In genomic region chr15:89474596-89475292, GRCm38 (mm10) we compare ENCODE assay signal across 10 mouse cellular contexts. TPM values are rescaled to one million over a fixed set of nuclear protein-coding genes. Genes with fewer than 3 reads are reported as not detected.
A peak's percentile ranks its signal among the peaks of the same experiment; 100 is the strongest.
DNase-seq lines count a peak whose midpoint lies in the region; ATAC-seq and TF ChIP-seq lines count a peak whose summit lies in the region.
"Had no signal": no experiment of that assay in that cellular context is flagged by ENCODE, and none has a peak within 500 bp of the region (broad histone marks: within the 10 kb centered on the region; RNA-seq: fewer than 3 reads in every experiment).

No protein-coding gene starts in this region.

- H3K36me3 ChIP-seq in forebrain, embryonic 15.5 days = no peaks in the 10 kb centered on the region
- no peaks in the 10 kb centered on the region for H3K36me3 ChIP-seq in liver, embryonic 15.5 days (replicated peaks)

- DNase-seq in adrenal gland, postnatal 10 days = peak; percentile 21
- no peak for DNase-seq in adrenal gland, adult 2 months
- DNase-seq in layer of hippocampus, adult 2 months (ENCODE audit: low spot score in 2 of 2) = no peak
- DNase-seq in layer of hippocampus, adult 8-10 months (ENCODE audit: low spot score in 2 of 2) = no peak
- no peak for DNase-seq in spleen, postnatal 14 days (ENCODE audit: low spot score in 2 of 2)
- DNase-seq: right cerebral cortex, adult 18-20 months had no signal

- no peak for ATAC-seq in forebrain, embryonic 15.5 days (replicated peaks)
- ATAC-seq in liver, embryonic 15.5 days (ENCODE audit: insufficient read depth) = no peak
- no peak for ATAC-seq in activated CD4-positive, CD25-positive, alpha-beta regulatory T cell, adult 4 months

- peaks cover 13% of the 10 kb centered on the region for H3K4me1 ChIP-seq in forebrain, embryonic 15.5 days
- peaks cover 26% of the 10 kb centered on the region for H3K4me1 ChIP-seq in liver, embryonic 15.5 days (replicated peaks)

- H3K4me3 ChIP-seq in layer of hippocampus, adult 2 months = peak overlapping the region; percentile 57; the same call in 1 of the 2 replicates
- no peak overlapping the region for H3K4me3 ChIP-seq in forebrain, embryonic 15.5 days
- H3K4me3 ChIP-seq in liver, embryonic 15.5 days (replicated peaks) = no peak overlapping the region

- H3K4me2 ChIP-seq in forebrain, embryonic 15.5 days (replicated peaks) = peak overlapping the region; percentile 80
- peak overlapping the region; percentile 89; the same call in 1 of the 2 replicates for H3K4me2 ChIP-seq in liver, embryonic 15.5 days

- no peak overlapping the region for H3K9ac ChIP-seq in forebrain, embryonic 15.5 days (replicated peaks)
- no peak overlapping the region for H3K9ac ChIP-seq in liver, embryonic 15.5 days

- no peaks in the 10 kb centered on the region for H3K27me3 ChIP-seq in forebrain, embryonic 15.5 days
- no peaks in the 10 kb centered on the region for H3K27me3 ChIP-seq in liver, embryonic 15.5 days

- H3K27ac ChIP-seq in layer of hippocampus, adult 2 months = no peak overlapping the region; the same call in 1 of the 2 replicates
- H3K27ac ChIP-seq in forebrain, embryonic 15.5 days (replicated peaks) = no peak overlapping the region
- no peak overlapping the region for H3K27ac ChIP-seq in liver, embryonic 15.5 days (replicated peaks)

- no peaks in the 10 kb centered on the region for H3K9me3 ChIP-seq in forebrain, embryonic 15.5 days
- H3K9me3 ChIP-seq in liver, embryonic 15.5 days (replicated peaks) = no peaks in the 10 kb centered on the region

- TF ChIP-seq CTCF in layer of hippocampus, adult 2 months (conservative IDR thresholded peaks at IDR 0.05) = no peak

- 90% methylated on average over 19 of the region's 19 CpGs for WGBS in forebrain, embryonic 15.5 days
- WGBS in liver, embryonic 15.5 days (ENCODE audit: insufficient replicate concordance) = 80% methylated on average over 19 of the region's 19 CpGs

RNA-seq across cellular contexts. Expression of gene Arsa, which starts 2.5 kb away (rescaled TPM):
- 10 to 100 TPM; 26.6 to 29.5 TPM for total RNA-seq in adrenal gland, postnatal 10 days (2021)
- 10 to 100 TPM; 16.6 to 24.5 TPM for total RNA-seq in adrenal gland, adult 2 months (2021)
- polyA plus RNA-seq in adrenal gland, adult 2 months (2012; rRNA removed) = 57.6 and 67.8 TPM in 2 replicates
- 10 to 100 TPM; 29.2 to 31.4 TPM for total RNA-seq in layer of hippocampus, adult 2 months (2021)
- 10 to 100 TPM; 30.9 to 38.1 (median 33.3) TPM for total RNA-seq in layer of hippocampus, adult 8-10 months (2022)
- 23.6 and 23.8 TPM in 2 replicates for polyA plus RNA-seq in forebrain, embryonic 15.5 days (2015; fragmentation: Nextera tagmentation; extraction: Ambion mirVana)
- polyA plus RNA-seq in liver, embryonic 15.5 days (2015; fragmentation: Nextera tagmentation; extraction: Ambion mirVana) = 5.0 and 5.4 TPM in 2 replicates
- polyA plus RNA-seq in activated CD4-positive, CD25-positive, alpha-beta regulatory T cell, adult 4 months (2017; shearing (Covaris generic)) = 1 to 10 TPM; 6.8 to 8.6 TPM

RNA-seq across cellular contexts. Expression of gene Mapk8ip2, which starts 21.0 kb away (rescaled TPM):
- 10 to 100 TPM in 1 of 2 experiments, 1 to 10 TPM in 1; 6.9 to 12.7 TPM for total RNA-seq in adrenal gland, postnatal 10 days (2021)
- total RNA-seq in adrenal gland, adult 2 months (2021) = 10 to 100 TPM in 1 of 2 experiments, 1 to 10 TPM in 1; 8.7 to 10.5 TPM
- polyA plus RNA-seq in adrenal gland, adult 2 months (2012; rRNA removed) = 4.4 and 7.1 TPM in 2 replicates
- 100 to 1,000 TPM; 254 to 279 TPM for total RNA-seq in layer of hippocampus, adult 2 months (2021)
- 100 to 1,000 TPM; 249 to 297 (median 274) TPM for total RNA-seq in layer of hippocampus, adult 8-10 months (2022)
- polyA plus RNA-seq in forebrain, embryonic 15.5 days (2015; fragmentation: Nextera tagmentation; extraction: Ambion mirVana) = 65.0 and 68.2 TPM in 2 replicates
- 0.02 and 0.05 TPM in 2 replicates for polyA plus RNA-seq in liver, embryonic 15.5 days (2015; fragmentation: Nextera tagmentation; extraction: Ambion mirVana)
- polyA plus RNA-seq in activated CD4-positive, CD25-positive, alpha-beta regulatory T cell, adult 4 months (2017; shearing (Covaris generic)) = under 1 TPM in 1 of 2 experiments, not detected in 1; 0.34 TPM
- total RNA-seq: megakaryocyte progenitor cell, adult 5-6 weeks had no signal

RNA-seq across cellular contexts. Expression of gene Shank3, which starts 24.7 kb away (rescaled TPM):
- total RNA-seq in adrenal gland, postnatal 10 days (2021) = 10 to 100 TPM; 54.1 to 67.5 TPM
- 10 to 100 TPM; 32.7 to 36.9 TPM for total RNA-seq in adrenal gland, adult 2 months (2021)
- 50.9 and 64.1 TPM in 2 replicates for polyA plus RNA-seq in adrenal gland, adult 2 months (2012; rRNA removed)
- total RNA-seq in layer of hippocampus, adult 2 months (2021) = 100 to 1,000 TPM; 243 to 251 TPM
- total RNA-seq in layer of hippocampus, adult 8-10 months (2022) = 100 to 1,000 TPM; 208 to 231 (median 223) TPM
- 10.7 and 13.0 TPM in 2 replicates for polyA plus RNA-seq in forebrain, embryonic 15.5 days (2015; fragmentation: Nextera tagmentation; extraction: Ambion mirVana)
- polyA plus RNA-seq in liver, embryonic 15.5 days (2015; fragmentation: Nextera tagmentation; extraction: Ambion mirVana) = 0.51 and 0.93 TPM in 2 replicates
- polyA plus RNA-seq in activated CD4-positive, CD25-positive, alpha-beta regulatory T cell, adult 4 months (2017; shearing (Covaris generic)) = not detected

RNA-seq across cellular contexts. Expression of gene Chkb, which starts 45.0 kb away (rescaled TPM):
- 100 to 1,000 TPM; 106 to 128 TPM for total RNA-seq in adrenal gland, postnatal 10 days (2021)
- 10 to 100 TPM; 50.7 to 66.8 TPM for total RNA-seq in adrenal gland, adult 2 months (2021)
- polyA plus RNA-seq in adrenal gland, adult 2 months (2012; rRNA removed) = 39.4 and 52.6 TPM in 2 replicates
- 10 to 100 TPM; 38.9 to 48.2 TPM for total RNA-seq in layer of hippocampus, adult 2 months (2021)
- total RNA-seq in layer of hippocampus, adult 8-10 months (2022) = 10 to 100 TPM; 42.9 to 50.3 (median 46.2) TPM
- polyA plus RNA-seq in forebrain, embryonic 15.5 days (2015; fragmentation: Nextera tagmentation; extraction: Ambion mirVana) = 70.5 and 75.8 TPM in 2 replicates
- 26.2 and 27.0 TPM in 2 replicates for polyA plus RNA-seq in liver, embryonic 15.5 days (2015; fragmentation: Nextera tagmentation; extraction: Ambion mirVana)
- 10 to 100 TPM; 50.7 to 55.4 TPM for polyA plus RNA-seq in activated CD4-positive, CD25-positive, alpha-beta regulatory T cell, adult 4 months (2017; shearing (Covaris generic))

RNA-seq across cellular contexts. Expression of gene Gm44502, which starts 45.2 kb away (rescaled TPM):
- total RNA-seq in adrenal gland, postnatal 10 days (2021) = 1 to 10 TPM; 5.6 to 9.2 TPM
- total RNA-seq in adrenal gland, adult 2 months (2021) = 1 to 10 TPM in 1 of 2 experiments, not detected in 1; 5.8 TPM
- 8.2 and 10.6 TPM in 2 replicates for polyA plus RNA-seq in adrenal gland, adult 2 months (2012; rRNA removed)
- total RNA-seq in layer of hippocampus, adult 2 months (2021) = under 1 TPM in 1 of 2 experiments, not detected in 1; 0.66 TPM
- not detected for total RNA-seq in layer of hippocampus, adult 8-10 months (2022)
- 0.29 TPM in 1 of 2 replicates, not detected in the other for polyA plus RNA-seq in forebrain, embryonic 15.5 days (2015; fragmentation: Nextera tagmentation; extraction: Ambion mirVana)
- polyA plus RNA-seq in liver, embryonic 15.5 days (2015; fragmentation: Nextera tagmentation; extraction: Ambion mirVana) = not detected in 2 replicates
- polyA plus RNA-seq in activated CD4-positive, CD25-positive, alpha-beta regulatory T cell, adult 4 months (2017; shearing (Covaris generic)) = not detected

Comparison
In these comparisons a context has a peak if more than half of its experiments do, and no peak if none do; other contexts are left out.
1. RNA of gene Mapk8ip2, which starts 21.0 kb away (total RNA-seq): 249 to 297 TPM in layer of hippocampus, adult 8-10 months and 254 to 279 TPM in layer of hippocampus, adult 2 months; 6.9 to 12.7 TPM in adrenal gland, postnatal 10 days and 8.7 to 10.5 TPM in adrenal gland, adult 2 months; every median in the first group is over 10 times any median in the second.